Mouse (Mus musculus): ENCODE data around the gene Pa2g4.
A peak's percentile ranks its signal among the peaks of the same experiment; 100 is the strongest.
"Not testable (repeated sequence)": the region's sequence is repeated elsewhere in the genome, so short reads cannot be mapped to it uniquely, and the experiment has no call there.

The Pa2g4 gene

DNA sequence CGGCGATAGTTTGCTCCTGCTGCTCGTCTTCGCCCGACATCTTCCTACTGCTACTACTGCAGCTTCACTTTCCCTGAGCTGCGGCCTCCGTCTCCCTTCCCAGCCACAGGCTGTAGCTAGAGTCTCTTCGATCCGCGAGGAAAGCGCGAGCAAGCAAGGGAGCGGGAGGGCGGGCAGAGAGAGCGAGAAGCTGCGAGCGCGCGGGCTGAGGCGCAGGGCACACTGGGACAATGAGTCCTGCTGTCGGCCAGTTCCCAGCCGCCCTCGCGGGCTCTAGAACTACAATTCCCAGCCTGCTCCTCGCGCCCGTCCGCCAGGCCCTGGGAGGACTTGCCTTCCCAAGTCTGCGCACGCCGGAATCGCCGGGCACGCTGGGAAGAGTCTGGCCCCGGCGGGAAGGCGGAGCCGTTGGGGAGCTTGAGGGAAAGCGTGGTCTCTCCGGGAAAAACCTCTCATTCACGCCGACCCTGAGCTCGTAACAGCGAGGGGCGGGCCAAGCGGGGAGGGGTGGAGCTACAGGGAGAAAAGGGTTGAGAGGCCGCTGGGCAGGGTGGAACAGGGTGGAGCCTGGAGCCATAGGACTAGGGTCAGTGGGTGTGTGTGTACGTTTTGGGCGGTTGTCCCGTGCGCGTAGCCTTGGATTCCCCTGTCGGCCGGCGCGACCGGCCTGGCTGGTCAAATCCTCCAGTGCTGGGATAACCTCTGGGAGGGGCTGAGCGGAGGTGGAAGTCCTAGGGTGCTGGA, at the start of gene Pa2g4:
Gene Pa2g4 (minus strand): TSS at position 200 of the 744 bp plus-strand sequence.
- DNase-seq = peak; percentile 95

DNA sequence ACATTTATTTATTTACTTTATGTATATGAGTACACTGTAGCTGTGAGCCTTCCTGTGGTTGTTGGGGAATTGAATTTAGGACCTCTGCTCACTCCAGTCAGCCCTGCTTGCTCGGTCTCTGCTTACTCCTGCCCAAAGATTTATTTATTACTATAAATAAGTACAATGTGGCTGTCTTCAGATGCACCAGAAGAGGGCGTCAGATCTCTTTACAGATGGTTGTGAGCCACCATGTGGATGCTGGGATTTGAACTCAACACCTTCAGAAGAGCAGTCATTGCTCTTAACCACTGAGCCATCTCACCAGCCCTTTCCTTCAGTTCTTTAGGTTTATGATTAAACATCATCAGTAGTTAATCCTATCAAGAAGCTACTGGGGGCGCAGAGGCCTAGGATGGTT, 49.1 kb upstream of the Pa2g4 start:
- DNase-seq = no peak

DNA sequence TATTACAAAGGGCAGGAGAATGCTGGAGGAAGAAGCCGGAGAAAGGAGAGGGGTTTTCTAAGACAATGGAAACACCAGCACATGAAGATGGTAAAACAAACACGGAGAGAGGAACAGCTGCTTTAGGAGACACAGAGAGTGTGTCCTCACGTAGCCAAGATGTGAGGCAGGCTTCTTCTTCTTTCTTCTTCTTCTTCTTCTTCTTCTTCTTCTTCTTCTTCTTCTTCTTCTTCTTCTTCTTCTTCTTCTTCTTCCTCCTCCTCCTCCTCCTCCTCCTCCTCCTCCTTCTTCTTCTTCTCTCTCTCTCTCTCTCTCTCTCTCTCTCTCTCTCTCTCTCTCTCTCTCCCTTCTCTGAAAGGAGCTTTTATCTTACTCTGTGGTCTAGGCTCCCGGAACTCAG, 48.0 kb upstream of the Pa2g4 start:
- DNase-seq = not testable (repeated sequence)

DNA sequence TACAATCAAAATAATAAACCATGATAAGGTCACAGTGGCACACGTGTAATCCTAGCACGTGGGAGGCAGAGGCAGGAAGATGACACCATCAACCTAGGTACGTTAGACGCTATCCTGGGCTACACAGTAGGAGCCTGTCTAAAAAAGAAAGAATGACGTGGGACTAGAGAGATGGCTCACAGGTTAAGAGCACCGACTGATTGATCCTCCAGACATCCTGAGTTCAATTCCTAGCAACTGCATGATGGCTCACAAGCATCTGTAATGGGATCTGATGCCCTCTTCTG, 47.3 kb upstream of the Pa2g4 start:
- no peak for DNase-seq

DNA sequence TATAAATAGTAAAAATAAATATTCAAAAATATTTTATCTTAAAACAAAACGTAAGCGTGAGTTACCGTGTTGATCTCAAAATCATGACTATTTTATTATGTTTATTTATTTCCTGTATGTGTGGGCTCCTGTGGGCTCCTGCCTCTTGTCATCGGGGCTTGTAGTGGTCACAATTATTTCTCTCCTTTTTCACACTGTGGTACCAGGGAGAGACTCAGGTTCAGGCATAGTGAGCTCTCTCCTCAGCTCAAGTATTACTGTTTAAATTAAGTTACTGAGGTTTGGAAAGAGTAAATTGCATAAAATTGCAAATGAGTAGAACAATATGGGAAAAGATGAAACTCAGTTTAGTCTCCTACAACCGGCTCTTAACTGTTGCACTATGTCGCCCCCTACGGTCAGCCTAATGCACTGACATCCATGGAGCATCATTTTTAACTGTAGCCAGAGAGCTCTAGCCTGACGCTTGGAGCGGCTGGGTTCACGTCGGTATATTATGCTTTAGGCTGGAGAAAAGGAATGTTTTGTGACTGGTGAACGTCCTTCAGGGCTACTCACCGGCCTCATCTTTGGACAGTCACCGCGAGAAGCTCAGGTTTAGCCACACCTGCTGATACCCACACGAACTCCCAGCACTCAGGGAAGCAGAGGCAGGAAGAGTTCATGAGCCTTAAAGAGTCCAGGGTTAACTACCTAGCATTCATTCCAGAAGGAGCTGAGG, 46.8 kb upstream of the Pa2g4 start:
- peak; percentile 91 for DNase-seq

DNA sequence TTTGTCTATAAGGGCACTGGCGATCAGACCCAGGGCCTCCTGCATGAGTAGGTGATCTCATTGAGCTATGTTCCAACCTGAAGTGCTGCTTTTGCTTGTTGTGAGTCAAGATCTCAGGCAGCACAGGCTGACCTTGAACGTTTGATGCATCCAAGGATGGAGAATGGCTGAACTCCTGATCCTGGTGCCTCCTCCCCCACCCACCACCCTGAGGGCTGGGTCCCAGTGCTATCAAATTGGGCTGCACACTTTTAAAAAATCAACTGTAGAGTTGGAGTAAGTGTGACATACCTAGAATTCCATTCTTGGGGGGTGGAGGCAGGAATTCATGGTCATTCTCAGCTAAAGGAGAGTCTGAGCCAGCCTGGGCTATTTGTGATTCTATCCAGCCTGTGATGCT, 40.7 kb upstream of the Pa2g4 start:
- no peak for DNase-seq

DNA sequence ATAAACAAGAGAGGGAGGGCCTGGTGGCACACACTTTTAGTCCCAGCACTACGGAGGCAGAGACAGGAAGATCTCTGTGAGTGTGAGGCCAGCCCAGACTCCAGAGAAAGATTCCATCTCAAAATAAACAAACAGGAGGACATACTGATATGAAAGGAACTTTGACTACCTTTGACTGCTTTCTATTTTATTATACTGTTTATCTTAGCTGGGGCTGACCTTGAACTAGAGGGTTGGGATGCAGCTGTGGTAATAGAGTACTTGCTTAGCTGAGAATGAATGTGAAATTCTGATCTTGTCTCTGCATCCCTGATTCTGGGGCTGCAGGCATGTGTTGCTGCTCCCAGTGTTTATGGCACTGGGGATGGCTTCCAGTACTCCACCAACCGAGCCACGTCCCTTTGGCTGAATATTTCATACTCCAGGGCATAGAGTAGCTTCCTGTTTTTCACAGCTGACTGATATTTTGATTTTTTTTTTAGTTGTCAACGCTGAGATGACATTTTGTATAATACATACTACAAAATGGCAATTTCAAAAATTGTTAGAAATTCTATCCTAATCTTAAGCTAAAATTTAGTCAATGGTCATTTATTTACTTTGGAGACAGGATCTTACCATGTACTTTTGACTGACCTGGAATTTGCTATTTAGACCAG, 36.8 kb upstream of the Pa2g4 start:
- no peak for DNase-seq

DNA sequence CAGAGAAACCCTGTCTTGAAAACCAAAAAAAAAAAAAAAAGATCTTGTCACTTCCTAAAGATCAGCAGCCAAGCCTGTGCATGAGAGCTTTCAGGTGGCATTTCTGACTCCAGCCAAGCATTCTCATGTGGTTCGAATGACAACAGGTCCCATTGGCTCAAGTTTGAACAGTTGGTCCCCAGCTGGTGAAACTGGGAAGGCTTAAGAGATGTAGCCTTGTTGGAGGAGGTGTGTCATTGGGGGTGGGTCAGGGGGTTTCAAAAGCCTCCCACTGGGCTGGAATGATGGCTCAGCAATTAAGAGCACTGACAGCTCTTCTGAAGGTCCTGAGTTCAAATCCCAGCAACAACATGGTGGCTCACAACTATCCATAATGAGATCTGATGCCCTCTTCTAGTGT, 35.7 kb upstream of the Pa2g4 start:
- no peak for DNase-seq

DNA sequence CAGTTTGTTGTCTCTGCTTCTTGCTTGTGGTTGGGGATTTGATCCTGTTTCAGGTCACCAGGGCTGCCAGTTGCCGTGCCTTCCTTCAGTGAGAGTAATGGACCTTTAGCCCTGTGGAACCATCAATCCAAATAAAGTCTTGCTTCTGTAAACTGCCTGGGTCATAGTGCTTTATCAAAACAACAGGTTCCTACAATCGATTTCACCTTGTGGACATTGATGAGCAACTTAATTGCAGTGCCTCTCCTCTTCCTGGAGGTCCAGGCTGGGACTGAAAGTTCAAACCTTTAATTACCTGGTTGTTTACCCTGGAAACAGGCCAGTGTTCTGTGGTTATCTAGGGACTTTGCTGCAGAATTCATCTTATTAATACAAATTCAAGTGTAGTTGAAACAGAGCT, 32.7 kb upstream of the Pa2g4 start:
- no peak for DNase-seq

DNA sequence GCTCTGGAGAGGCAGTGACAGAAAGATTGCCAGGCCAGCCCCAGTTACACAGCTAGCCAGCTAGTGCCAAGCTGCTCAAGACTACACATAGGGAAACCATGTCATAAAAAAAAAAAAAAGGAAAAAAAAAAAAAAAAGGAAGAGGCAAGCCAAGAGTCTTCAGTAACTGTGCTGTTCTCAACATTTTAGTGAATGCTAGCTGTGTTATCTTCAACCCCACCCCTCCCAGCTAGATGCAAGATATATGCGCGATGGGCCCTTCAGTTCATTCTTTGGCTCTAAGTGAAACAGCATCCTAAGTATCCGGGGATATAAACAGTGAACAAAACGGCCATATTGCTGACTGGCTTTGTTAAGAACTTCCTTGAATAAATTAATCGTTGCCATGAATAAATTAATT, 27.0 kb upstream of the Pa2g4 start:
- no peak for DNase-seq

DNA sequence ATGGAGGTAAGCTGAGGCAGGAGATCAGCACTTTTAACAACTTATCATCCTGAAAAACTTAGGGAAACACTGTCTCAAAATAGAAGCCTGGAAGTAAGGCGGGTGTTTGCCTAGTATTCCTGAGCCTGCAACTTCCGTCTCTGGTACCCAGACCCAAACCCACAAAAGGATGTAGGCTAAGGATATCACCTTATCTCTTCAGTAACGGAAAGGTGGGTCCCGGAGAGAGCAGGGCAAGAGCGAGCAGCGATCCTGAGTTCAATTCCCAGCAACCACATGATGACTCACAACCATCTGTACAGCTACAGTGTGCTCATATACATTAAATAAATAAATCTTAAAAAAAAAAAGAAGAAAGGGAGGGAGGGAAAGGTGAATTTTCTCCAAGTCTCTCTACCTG, 25.6 kb upstream of the Pa2g4 start:
- DNase-seq = no peak

DNA sequence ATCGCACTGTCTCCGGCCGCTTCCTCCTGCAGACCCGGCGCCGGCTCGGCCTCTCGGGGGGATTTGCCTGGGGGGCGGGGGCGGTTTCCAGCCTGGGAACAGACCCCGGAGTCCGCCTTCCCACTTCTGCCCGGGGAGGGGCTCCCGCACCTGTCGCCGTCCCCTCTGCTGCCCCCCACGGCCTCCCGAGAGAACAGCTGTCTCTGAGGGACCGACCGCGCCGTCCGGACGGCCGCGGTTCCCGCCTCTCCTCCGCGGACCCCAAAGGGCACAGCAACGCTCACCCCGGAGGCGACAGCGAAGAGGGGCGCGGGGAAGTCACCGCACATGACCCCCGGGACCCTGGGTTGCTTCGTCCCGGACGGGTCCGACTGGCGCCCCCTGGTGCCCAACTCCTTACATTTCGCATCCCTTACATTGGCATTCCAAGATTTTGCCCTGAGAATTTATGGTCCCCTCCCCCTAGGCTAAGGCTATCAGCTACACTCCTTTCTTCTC, 24.5 kb upstream of the Pa2g4 start:
- DNase-seq = peak; percentile 84

DNA sequence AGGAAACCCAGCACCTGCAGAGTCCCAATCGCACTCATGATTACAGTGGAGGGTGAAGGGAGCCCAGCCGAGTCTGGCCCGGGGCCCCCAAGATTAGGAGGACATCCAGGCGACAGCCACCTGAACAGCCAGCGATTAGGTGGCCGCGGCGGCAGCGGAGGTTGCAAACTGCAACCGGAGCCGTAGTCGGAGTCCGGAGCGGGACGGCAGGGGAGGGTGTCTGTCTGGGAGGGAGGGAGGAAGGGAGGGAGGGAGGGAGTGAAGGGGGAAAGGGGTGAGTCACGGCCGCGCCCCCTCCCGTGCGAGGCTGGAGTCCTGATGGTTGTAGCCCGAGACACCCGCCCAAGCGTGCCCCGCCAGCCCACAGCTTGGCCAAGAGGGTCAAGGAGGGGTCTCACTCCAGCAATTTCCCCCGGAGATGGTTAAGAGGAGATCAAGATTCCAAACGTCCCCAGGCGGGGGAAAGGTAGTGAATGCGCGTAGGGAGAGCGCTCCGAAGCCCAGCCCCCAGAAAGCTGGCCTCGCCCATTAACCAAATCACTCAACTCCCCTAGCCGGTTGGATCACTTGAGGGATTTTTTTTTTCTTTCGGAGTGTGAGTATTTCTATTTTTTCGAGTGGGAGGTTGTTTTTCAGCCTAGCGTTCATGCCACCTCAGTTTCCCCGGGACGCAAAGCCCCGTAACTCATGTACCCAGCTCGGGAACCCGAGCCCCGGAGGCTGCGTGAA, 23.8 kb upstream of the Pa2g4 start, which contains the start of gene Erbb3:
Gene Erbb3 (minus strand): TSS at position 189 of the 729 bp plus-strand sequence.
- DNase-seq = peak; percentile 58

DNA sequence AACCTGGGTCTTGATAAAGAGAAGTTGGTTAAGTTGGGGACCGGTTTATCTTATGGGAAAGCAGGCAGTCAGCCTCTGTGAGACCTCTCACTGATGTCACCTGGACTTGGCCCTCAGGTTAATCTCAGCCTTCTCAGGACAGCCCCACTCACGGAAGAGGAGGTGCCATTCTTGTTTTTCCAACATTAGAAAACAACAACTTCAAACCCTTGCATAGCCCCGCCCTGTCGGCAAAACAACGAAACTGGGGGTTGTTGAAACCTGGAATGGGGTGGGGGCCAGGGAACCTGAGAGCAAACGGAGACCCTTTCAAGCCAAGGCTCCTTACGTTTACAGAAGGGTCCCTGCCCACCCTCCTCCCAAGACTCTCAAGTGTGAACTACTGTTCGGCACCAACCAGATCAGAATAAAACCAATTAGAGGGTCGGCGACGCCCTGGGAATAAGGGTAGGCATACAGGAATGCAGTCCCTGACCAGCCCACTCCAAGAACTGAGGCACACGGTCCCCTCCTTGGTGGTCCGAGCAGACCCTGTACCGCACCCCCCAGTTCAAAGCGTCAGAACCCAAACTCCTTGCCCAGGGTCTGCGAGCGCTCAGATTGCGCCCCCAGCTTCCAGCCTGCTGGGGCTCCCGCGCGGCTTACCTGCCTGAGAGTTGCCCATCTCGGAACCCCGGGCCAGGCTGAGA, 23.1 kb upstream of the Pa2g4 start:
- peak; percentile 64 for DNase-seq

DNA sequence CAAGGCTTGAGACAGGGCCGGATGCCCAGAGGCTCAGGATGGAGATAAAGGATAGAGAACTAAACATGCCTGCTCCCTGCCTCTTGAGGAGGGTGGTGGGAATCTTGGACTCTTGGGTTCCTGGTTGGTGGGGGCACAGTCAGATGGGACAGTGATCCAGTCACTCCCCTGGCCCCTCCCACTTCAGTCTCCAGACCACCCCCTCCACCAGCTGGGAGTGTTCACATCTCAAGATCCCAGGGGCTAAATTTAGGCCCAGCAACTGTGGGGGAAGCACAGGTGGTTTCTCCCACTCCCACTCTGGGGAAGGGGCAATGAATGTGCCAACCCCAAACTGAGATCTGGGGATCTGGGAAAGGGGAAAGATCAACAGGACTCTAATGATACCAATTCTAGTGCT, 22.3 kb upstream of the Pa2g4 start:
- DNase-seq = no peak

DNA sequence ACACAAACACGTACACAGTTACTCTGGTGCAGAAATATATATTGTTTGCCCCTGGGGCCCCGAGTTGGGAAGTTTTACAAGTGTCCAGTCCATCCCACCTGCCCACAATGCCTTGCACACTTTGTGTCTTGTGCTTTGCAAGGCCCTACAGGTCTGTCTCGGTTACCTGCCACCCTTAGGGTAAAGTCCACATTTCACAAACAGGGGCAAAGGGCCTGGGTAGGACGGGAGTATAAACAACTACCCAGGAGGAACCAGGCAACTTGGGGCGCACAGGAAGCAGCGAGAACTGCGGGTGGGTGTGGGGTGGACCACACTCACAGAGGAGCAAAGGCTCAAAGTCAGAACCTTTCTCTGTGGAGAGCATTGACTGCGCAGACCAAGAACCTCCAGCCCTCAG, 21.9 kb upstream of the Pa2g4 start:
- peak; percentile 58 for DNase-seq

DNA sequence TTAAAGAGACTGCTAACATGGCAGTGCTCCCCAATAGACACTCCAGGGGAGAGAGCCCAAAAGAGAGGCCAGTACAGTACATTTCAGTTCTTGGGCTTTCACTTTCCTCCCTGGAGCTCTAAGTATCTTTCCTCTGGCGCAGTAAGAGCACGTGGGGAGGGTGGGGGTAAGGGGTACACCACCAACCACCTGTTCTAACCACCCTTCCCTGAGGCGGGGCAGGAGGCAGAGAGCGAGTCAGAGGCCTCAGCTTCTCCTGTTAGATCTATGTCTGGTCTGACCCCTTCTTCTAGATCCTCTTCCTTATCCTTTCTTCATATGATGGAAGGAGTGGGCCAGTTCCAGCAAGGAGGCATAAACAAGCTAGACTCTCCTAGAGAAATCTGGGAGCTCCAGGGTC, 21.3 kb upstream of the Pa2g4 start:
- peak; percentile 67 for DNase-seq

DNA sequence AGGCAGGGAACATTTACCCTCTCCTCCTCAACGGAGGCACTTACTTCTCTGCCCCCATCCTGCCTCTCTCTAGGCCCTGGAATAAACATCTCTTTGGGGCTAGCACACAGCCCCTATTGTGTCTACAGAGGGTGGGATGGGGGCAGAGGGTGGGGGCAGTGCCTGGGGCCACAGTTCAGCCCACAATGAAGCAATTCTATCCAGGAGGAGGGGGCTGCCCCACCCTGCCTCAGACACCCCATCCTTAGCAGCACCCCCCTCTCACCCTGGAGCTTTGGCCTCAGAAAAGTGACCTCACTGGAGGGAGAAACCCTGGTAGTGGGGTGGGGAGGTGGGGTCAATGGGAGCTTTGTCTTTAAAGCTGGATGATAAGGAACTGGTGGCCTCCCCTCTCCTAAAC, 20.8 kb upstream of the Pa2g4 start:
- no peak for DNase-seq

DNA sequence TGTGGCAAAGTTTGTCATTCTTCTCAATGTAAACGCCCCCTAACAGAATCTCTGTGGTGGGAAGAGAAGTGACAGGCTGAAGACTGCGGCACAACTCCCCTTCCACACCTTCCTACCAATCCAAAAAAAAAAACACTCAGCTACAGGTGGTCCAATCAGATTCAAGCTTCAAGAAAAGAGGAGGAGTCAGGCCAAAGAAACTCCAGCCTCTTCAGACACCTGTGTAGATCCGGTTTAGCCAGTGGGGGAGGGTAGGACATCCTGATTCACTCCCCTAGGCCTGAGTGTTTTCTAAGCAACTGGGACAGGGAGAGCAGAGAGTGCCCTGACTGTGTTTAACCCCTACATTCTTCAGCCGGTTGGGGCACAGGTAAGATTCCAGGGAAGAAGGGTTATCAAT, 18.6 kb upstream of the Pa2g4 start:
- DNase-seq = peak; percentile 32

DNA sequence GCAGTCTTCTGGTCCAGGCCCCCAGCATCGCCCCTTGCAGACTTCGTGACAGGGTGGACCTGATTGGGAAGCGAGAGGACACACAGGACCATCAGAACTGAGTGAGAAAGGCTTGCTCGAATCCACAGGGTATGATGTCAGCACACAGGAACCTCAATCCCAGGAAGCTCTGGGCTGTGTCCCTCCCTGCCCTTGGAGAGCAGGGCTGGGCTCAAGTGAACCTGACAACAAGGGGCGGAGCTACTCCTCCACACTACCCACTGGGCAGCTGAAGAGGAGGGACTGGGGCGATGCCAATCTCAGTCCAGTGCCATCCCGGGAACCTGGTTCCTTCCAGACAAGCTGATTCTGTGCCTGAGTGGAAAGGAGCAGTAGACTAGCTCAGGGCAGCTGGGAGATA, 17.9 kb upstream of the Pa2g4 start:
- DNase-seq = no peak

DNA sequence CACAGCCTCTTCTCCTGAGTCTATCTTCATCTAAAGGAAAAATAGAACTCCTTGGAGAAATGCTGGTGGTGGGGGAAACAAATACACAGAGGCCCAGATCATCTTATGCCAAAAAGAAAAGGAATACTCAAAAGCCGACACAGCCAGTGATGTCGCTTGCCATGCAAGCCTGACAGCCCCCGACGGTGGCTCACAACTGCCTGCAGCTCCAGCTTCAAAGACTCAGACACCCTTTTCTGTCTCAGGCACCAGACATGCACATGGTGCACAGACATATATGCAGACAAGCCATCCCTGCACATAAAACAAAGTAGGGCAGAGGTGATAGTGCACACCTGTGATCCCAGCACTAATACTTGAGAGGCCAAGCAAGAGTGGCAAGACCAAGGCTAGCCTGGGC, 13.9 kb upstream of the Pa2g4 start:
- DNase-seq = peak; percentile 56

DNA sequence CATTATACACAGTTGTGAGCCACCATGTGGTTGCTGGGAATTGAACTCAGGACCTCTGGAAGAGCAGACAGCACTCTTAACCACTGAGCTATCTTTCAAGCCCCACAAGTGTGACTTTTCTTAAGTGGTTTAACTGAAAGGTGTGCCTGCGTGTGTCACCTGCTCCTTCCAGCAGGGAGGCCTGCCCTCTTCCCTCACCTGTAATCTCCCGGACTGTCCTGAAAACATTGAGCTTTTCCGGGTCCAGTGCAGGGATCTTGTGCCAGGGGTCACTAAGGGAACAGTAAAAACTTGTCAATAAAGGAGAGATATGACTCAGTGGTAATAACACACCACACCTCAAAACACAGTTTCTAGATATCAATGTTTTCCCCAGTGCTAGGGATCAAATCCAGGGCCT, 13.5 kb upstream of the Pa2g4 start:
- DNase-seq = no peak

DNA sequence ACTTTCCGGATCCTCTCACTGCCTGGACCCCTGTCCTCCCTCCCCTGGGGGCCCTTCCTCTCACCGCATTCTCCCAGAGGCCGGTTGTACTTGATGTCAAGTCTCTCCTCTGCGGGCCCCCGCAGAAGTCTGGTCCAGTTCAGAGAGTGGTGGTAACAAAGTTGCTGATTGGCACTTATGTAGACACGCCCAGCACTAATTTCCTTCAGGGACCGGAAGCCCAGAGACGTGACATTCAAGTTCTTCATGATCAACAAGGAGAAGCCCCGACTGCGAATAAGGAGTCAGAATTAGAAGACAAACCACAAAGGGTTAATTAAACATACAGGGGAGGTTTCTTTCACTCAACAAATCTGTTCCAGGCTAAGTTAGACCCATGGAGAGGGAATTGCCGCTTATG, 12.5 kb upstream of the Pa2g4 start:
- DNase-seq = no peak

Measured in thymus, postnatal 4 days (tissue).